Mouse (Mus musculus): ENCODE results near the gene Klf5. TPM values are rescaled to one million over a fixed set of nuclear protein-coding genes. Genes with fewer than 3 reads are reported as not detected.

Klf5 gene
- total and polyA plus RNA-seq, 2 experiments from 2014 or later, result 1.5 to 3.5 TPM

- ATAC-seq, result no peak
Measured at GRCm38 (mm10) chr14:99278312-99278711, 20.2 kb upstream of the Klf5 start.

DNA sequence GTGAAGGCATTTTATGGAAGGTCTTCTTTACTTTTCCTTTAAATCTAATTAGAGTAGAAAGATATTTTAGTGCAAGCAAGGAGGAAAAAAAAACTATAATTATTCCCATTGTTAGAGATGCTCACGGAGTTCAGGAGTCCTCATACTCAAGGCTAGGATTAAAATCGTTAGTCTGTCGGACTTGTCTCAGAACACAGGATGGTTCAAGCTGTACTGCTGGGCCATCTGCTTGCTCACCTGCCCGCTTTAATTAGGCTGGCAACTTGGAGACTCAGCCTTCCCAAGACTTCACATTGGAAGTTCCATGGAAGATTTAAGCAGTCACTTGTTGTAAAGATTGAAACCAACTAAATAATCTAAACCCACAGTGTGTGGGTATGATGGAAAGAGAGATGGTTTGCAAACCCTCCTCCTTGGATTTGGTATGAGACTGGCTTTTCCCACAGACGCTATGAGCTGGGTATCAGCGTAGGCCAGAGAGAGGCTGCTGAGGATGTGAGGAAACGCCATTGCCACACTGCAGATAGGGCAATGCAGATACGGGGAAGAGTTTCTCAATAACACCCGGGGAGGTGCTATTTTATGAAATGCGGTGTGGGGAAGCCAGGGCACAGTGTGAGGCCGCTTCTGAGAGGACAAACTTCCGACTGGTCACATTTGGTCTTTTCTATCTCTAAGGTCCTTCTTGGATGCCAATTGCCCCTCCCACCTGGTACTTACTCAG is 19.6 kb upstream of the Klf5 start:
- ATAC-seq (no peak), DNase-seq (ENCODE audit: low spot score) (no peak)
- no peak overlapping the region for H3K4me2 ChIP-seq (ENCODE audit: low read depth, low read length)
- no peaks in the 10 kb centered on the region for H3K4me1 ChIP-seq (ENCODE audit: insufficient read depth, low read length)
- H3K4me3 ChIP-seq (ENCODE audit: low read length), result no peak overlapping the region
- H3K36me3 ChIP-seq (ENCODE audit: insufficient read depth, low read length), result no peaks in the 10 kb centered on the region
- TF ChIP-seq CTCF (IDR thresholded peaks at IDR 0.05; ENCODE audit: low read depth), result no peak
- no peaks in the 10 kb centered on the region for H3K27me3 ChIP-seq (ENCODE audit: insufficient read depth, low read length)
- WGBS, result 39% methylated on average over 12 of the region's 12 CpGs
- no peak overlapping the region for H3K27ac ChIP-seq
- H3K9me3 ChIP-seq (ENCODE audit: low read length), result no peaks in the 10 kb centered on the region
- H3K9ac ChIP-seq (replicated peaks; ENCODE audit: low read length), result no peak overlapping the region

More at GRCm38 (mm10) chr14:99278312-99278711, 20.2 kb upstream of the Klf5 start:
- Histone ChIP-seq H3K4me1 (ENCODE audit: insufficient read depth, low read length) (no peaks in the 10 kb centered on the region), H3K27me3 (ENCODE audit: insufficient read depth, low read length) (no peaks in the 10 kb centered on the region), H3K4me3 (ENCODE audit: low read length) (no peak overlapping the region), H3K9me3 (ENCODE audit: low read length) (no peaks in the 10 kb centered on the region), H3K27ac (no peak overlapping the region), H3K9ac (replicated peaks; ENCODE audit: low read length) (no peak overlapping the region), H3K4me2 (ENCODE audit: low read depth, low read length) (no peak overlapping the region), H3K36me3 (ENCODE audit: insufficient read depth, low read length) (no peaks in the 10 kb centered on the region)
- no peak for TF ChIP-seq CTCF (IDR thresholded peaks at IDR 0.05; ENCODE audit: low read depth)
- DNase-seq (ENCODE audit: low spot score), result no peak
- WGBS, result 25% methylated on average over 9 of the region's 9 CpGs

DNA sequence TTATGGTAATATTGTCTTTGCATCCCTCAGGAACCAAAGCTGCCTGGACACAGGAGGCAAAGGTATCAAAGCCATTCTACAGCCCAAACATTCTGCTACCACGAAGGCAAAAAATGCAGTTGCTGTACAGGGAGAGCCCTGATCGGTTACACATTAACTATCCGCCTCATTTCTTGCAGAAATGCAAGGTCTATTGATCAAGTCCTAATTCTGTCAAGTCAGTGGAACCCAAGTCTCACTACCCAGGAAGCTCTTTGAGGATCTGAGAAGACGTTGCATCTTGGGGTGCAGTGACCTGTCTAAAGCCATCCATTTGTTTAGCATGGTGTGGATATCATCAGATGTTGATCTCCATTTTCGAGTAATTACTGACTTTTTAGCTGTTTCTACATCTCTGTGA is 18.1 kb upstream of the Klf5 start:
- 77% methylated on average over 5 of the region's 5 CpGs for whole genome bisulfite sequencing
- Histone ChIP-seq H3K27ac (no peak overlapping the region), H3K4me3 (ENCODE audit: low read length) (no peak overlapping the region), H3K9ac (replicated peaks; ENCODE audit: low read length) (no peak overlapping the region), H3K4me2 (ENCODE audit: low read depth, low read length) (no peak overlapping the region), H3K9me3 (ENCODE audit: low read length) (no peaks in the 10 kb centered on the region), H3K36me3 (ENCODE audit: insufficient read depth, low read length) (no peaks in the 10 kb centered on the region), H3K4me1 (ENCODE audit: insufficient read depth, low read length) (no peaks in the 10 kb centered on the region), H3K27me3 (ENCODE audit: insufficient read depth, low read length) (no peaks in the 10 kb centered on the region)
- no peak for TF ChIP-seq CTCF (IDR thresholded peaks at IDR 0.05; ENCODE audit: low read depth)
- DNase-seq (ENCODE audit: low spot score) (no peak), ATAC-seq (no peak)

- no peaks in the 10 kb centered on the region for H3K36me3 ChIP-seq (ENCODE audit: insufficient read depth, low read length)
- H3K4me1 ChIP-seq (ENCODE audit: insufficient read depth, low read length), result no peaks in the 10 kb centered on the region
- ATAC-seq (no peak), DNase-seq (ENCODE audit: low spot score) (no peak)
- H3K9me3 ChIP-seq (ENCODE audit: low read length), result no peaks in the 10 kb centered on the region
- WGBS, result 88% methylated on average over 5 of the region's 5 CpGs
- H3K4me2 ChIP-seq (ENCODE audit: low read depth, low read length), result no peak overlapping the region
- no peak overlapping the region for H3K9ac ChIP-seq (replicated peaks; ENCODE audit: low read length)
- no peak overlapping the region for H3K4me3 ChIP-seq (ENCODE audit: low read length)
- no peaks in the 10 kb centered on the region for H3K27me3 ChIP-seq (ENCODE audit: insufficient read depth, low read length)
- no peak for TF ChIP-seq CTCF (IDR thresholded peaks at IDR 0.05; ENCODE audit: low read depth)
- H3K27ac ChIP-seq, result no peak overlapping the region
Measured at GRCm38 (mm10) chr14:99280825-99281433, 17.6 kb upstream of the Klf5 start.

DNA sequence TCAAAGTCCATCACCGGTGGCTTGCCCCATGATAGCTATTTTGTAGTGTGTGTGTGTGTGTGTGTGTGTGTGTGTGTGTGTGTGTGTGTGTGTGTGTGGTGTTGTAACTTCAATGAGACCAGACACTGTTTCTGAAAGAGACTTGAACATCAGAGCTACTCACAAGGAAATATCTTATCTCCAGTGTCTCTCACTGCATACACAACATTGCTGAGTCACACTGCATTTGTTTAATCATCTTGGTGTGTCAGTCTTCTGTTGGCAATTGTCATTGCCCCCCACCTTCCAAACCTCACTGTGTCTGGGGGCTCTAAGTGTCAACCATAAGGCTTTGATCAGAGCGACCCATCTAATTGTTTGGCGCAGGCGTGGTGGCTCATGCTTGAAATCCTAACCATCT is 13.0 kb upstream of the Klf5 start:
- Histone ChIP-seq H3K4me3 (ENCODE audit: low read length) (no peak overlapping the region), H3K27me3 (ENCODE audit: insufficient read depth, low read length) (no peaks in the 10 kb centered on the region), H3K4me1 (ENCODE audit: insufficient read depth, low read length) (no peaks in the 10 kb centered on the region), H3K36me3 (ENCODE audit: insufficient read depth, low read length) (no peaks in the 10 kb centered on the region), H3K4me2 (ENCODE audit: low read depth, low read length) (no peak overlapping the region), H3K9me3 (ENCODE audit: low read length) (no peaks in the 10 kb centered on the region), H3K27ac (no peak overlapping the region), H3K9ac (replicated peaks; ENCODE audit: low read length) (no peak overlapping the region)
- TF ChIP-seq CTCF (IDR thresholded peaks at IDR 0.05; ENCODE audit: low read depth), result no peak
- DNase-seq (ENCODE audit: low spot score) (no peak), ATAC-seq (no peak)
- 87% methylated on average over 4 of the region's 4 CpGs for WGBS

DNA sequence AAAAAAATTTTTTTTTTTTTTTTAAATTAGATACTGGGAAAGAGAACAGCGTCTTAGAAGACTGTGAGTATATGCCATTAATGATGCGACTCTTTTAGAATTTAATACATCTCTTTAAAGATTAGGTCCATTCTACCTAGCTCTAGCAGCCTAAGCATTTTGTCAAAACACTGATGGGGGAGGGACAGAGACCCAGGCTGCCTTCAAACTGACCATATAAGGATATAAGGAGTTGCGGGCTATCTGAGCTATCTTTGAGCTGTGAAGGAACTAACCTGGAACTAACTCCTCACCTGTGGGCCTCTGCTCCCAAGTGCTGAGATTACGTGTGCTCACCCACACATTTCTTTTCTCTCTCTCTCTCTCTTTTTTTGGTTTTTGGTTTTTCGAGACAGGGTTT is 6.3 kb upstream of the Klf5 start:
- Histone ChIP-seq H3K9me3 (ENCODE audit: low read length) (no peaks in the 10 kb centered on the region), H3K9ac (replicated peaks; ENCODE audit: low read length) (no peak overlapping the region), H3K4me3 (ENCODE audit: low read length) (no peak overlapping the region), H3K27ac (no peak overlapping the region), H3K36me3 (ENCODE audit: insufficient read depth, low read length) (no peaks in the 10 kb centered on the region), H3K27me3 (ENCODE audit: insufficient read depth, low read length) (no peaks in the 10 kb centered on the region), H3K4me1 (ENCODE audit: insufficient read depth, low read length) (no peaks in the 10 kb centered on the region), H3K4me2 (ENCODE audit: low read depth, low read length) (no peak overlapping the region)
- DNase-seq (ENCODE audit: low spot score) (no peak), ATAC-seq (no peak)
- TF ChIP-seq CTCF (IDR thresholded peaks at IDR 0.05; ENCODE audit: low read depth), result no peak
- 98% methylated on average over 5 of the region's 5 CpGs for WGBS

DNA sequence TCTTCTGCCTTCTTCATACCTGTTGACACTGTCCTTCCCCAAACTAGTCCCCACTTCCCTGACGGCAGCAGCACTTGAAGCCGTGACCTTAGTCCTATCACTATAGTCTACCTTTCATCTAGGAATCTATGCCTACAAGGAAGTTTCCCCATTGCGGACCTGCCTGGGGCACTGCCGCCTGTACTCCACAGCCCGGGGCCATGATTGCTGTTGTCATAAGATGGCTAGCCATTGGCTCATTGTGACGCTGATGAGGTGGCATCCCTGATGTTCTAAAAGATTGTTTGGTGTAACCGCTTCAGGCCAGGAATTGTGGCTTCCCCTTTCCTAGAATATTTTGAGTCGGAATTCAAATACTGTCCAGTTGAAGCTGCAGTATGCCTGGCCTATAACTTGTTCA is 4.1 kb upstream of the Klf5 start:
- H3K9me3 ChIP-seq (ENCODE audit: low read length), result no peaks in the 10 kb centered on the region
- DNase-seq (ENCODE audit: low spot score) (no peak), ATAC-seq (no peak)

More for the DNA sequence above, 4.1 kb upstream of the Klf5 start:
- no peak overlapping the region for H3K4me3 ChIP-seq (ENCODE audit: low read length)
- H3K36me3 ChIP-seq (ENCODE audit: insufficient read depth, low read length), result no peaks in the 10 kb centered on the region
- H3K9ac ChIP-seq (replicated peaks; ENCODE audit: low read length), result no peak overlapping the region
- no peaks in the 10 kb centered on the region for H3K27me3 ChIP-seq (ENCODE audit: insufficient read depth, low read length)
- H3K4me2 ChIP-seq (ENCODE audit: low read depth, low read length), result no peak overlapping the region
- H3K27ac ChIP-seq, result no peak overlapping the region
- TF ChIP-seq CTCF (IDR thresholded peaks at IDR 0.05; ENCODE audit: low read depth), result no peak
- no peaks in the 10 kb centered on the region for H3K4me1 ChIP-seq (ENCODE audit: insufficient read depth, low read length)
- 90% methylated on average over 8 of the region's 8 CpGs for WGBS
